Mouse (Mus musculus): ENCODE measurements at regions not wholly inside any gene's neighbourhood (a gene's known extent, or its start where the extent isn't known, plus 50 kb on each side); places are given as distances from the start of the nearest gene placed in this dataset.

DNA sequence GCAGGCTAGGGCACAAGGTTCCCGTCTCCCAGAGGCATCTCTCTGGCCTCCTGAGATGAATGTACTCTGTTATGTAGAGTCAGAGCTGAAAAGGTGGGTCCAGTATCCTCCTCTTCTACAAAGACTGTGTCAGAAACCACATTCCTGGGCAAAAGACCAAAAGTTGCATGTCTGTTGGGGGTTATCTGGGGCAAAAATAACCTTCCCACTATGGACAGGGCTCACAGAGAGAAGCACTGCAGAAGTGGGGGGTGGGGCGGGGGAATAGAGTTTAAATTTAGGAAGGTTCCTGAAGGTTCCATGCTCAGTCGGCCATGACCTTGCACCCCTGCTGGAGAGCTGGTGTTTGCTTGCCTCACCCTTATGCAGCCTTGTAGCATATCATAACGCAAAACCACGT is 165.9 kb downstream of the B3gnt2 start:
- no peak for DNase-seq

- DNase-seq: no peak
Measured at GRCm38 (mm10) chr11:22695237-22695636, 165.5 kb downstream of the B3gnt2 start.

DNA sequence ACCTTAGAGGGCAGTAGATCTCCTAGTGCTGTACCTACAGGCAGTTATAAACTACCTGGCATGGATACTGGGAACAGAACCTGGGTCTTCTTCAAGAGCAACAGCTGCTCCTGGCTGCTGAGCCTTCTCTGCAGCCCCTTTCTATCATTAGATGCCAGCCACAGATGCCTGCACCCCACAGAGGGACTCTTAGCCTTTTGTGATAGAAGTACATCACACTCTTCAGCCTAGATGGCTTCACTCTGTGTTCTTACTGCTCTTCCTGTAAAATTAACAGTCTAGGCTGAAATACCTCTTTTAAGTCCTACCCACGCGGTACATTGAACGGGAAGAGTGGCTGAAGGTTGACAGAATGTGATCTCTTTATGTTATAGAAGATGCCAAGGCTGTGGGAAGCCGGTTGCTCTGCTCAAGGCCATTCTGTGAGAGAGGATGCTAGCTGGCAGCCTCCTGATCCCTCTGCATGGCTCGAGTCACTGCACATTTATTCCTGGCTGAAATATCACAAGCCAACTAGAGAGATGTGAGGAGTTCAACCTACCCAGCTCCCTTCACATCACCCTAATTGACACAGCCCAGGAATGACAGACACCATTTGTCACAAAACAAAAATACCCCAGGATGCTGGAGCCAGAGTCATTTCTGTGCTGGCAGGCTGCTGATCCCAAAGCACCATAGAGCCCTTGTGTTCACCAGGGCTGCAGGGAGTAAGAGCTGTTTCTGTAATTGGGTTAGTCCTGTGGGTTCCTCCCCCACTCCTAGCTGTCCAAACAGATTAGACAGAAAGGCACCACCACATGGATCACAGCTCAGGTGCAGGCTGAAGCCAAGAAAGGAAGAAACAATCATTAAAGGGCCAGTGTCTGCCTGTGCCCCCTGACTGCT is 162.5 kb downstream of the B3gnt2 start:
- DNase-seq: no peak

- DNase-seq: no peak
Measured at GRCm38 (mm10) chr11:22706082-22706481, 154.7 kb downstream of the B3gnt2 start.

Measured in B cell, adult 2 months (primary cell).